Mouse (Mus musculus) brain, embryonic 14.5 days (tissue): ENCODE data around the gene Cttnbp2. TPM values are rescaled to one million over a fixed set of nuclear protein-coding genes. Genes with fewer than 3 reads are reported as not detected.

Experiments
- DNase-seq: peaks from one replicate; pipeline ENCODE4 v3.0.0-alpha.2; 2011; ENCODE audit warnings: low read depth
- CTCF ChIP-seq: fragments of 200-500 bp; IDR thresholded peaks from 2 replicates; pipeline ENCODE4 v1.5.1; 2012; ENCODE audit warnings: inconsistent platforms, mild to moderate bottlenecking, moderate library complexity, borderline replicate concordance; ENCODE audit not compliant: insufficient read depth, insufficient read length; ENCODE audit errors: extremely low read depth
- POLR2A ChIP-seq: fragments of 200-500 bp; IDR thresholded peaks from 2 replicates; pipeline ENCODE4 v1.6.1; 2012; ENCODE audit warnings: mild to moderate bottlenecking, inconsistent platforms, borderline replicate concordance; ENCODE audit not compliant: poor library complexity, insufficient read depth, insufficient read length, severe bottlenecking; ENCODE audit errors: extremely low read depth
- polyA plus RNA-seq: library from polyadenylated mRNA; depleted of rRNA; stranded (reverse); fragments of >200 nt; gene quantifications from 2 replicates; pipeline ENCODE4 v1.2.3, GENCODE M21; 2012; rRNA removed

Gene Cttnbp2
- 42.2 TPM in 2 replicates for polyA plus RNA-seq

GRCm38 (mm10) chr6:18514480-18515352, at the start of gene Cttnbp2:
TSS of gene Cttnbp2 (minus strand) at chr6:18514843.
- TF ChIP-seq POLR2A (peak; percentile 62; the same call in 1 of the 2 replicates), CTCF (no peak)
- peak; percentile 92 for DNase-seq

GRCm38 (mm10) chr6:18559019-18559418, 44.4 kb upstream of the Cttnbp2 start:
- no peak for DNase-seq
- TF ChIP-seq POLR2A (no peak), CTCF (no peak)

- TF ChIP-seq CTCF (no peak), POLR2A (no peak)
- peak; percentile 20 for DNase-seq
Measured at GRCm38 (mm10) chr6:18547516-18548465, 33.1 kb upstream of the Cttnbp2 start.

- no peak for DNase-seq
- TF ChIP-seq CTCF (no peak), POLR2A (no peak)
Measured at GRCm38 (mm10) chr6:18543878-18544277, 29.2 kb upstream of the Cttnbp2 start.

GRCm38 (mm10) chr6:18540396-18540795, 25.8 kb upstream of the Cttnbp2 start:
- no peak for TF ChIP-seq POLR2A
- no peak for TF ChIP-seq CTCF
- no peak for DNase-seq

- no peak for DNase-seq
- TF ChIP-seq POLR2A: no peak
- no peak for TF ChIP-seq CTCF
Measured at GRCm38 (mm10) chr6:18530394-18530793, 15.8 kb upstream of the Cttnbp2 start.

GRCm38 (mm10) chr6:18517626-18518025, 3.0 kb upstream of the Cttnbp2 start:
- DNase-seq: no peak
- TF ChIP-seq POLR2A: no peak

GRCm38 (mm10) chr6:18513611-18514473, 801 bp downstream of the Cttnbp2 start:
- TF ChIP-seq POLR2A (no peak), CTCF (no peak)
- DNase-seq: peak; percentile 69

- no peak for TF ChIP-seq POLR2A
- TF ChIP-seq CTCF: no peak
- DNase-seq: no peak
Measured at GRCm38 (mm10) chr6:18511886-18512285, 2.8 kb downstream of the Cttnbp2 start.

- TF ChIP-seq POLR2A (no peak), CTCF (no peak)
- DNase-seq: no peak
Measured at GRCm38 (mm10) chr6:18508036-18508435, 6.6 kb downstream of the Cttnbp2 start.

- no peak for DNase-seq
- TF ChIP-seq CTCF (no peak), POLR2A (no peak)
Measured at GRCm38 (mm10) chr6:18499833-18500232, 14.8 kb downstream of the Cttnbp2 start.

GRCm38 (mm10) chr6:18492977-18493376, 21.7 kb downstream of the Cttnbp2 start:
- DNase-seq: peak; percentile 76
- TF ChIP-seq POLR2A (no peak), CTCF (no peak)
